Mouse (Mus musculus) kidney, embryonic 16.5 days (tissue): ENCODE results near the gene Cln5. TPM values are rescaled to one million over a fixed set of nuclear protein-coding genes. Genes with fewer than 3 reads are reported as not detected.

Experiments used
- ATAC-seq: fragments of 200-750 bp; cut with Nextera tagmentation; 2 replicates; pipeline ENCODE4 v1.8.0; 2017; ENCODE audit warnings: moderate TSS enrichment; ENCODE audit not compliant: low FRiP score, low TSS enrichment
- H3K27ac ChIP-seq: fragments of 300-500 bp; sonication (generic); 2 replicates; pipeline ENCODE4 v1.5.1; 2014; ENCODE audit warnings: low read length
- H3K27me3 ChIP-seq: fragments of 300-500 bp; sonication (generic); 2 replicates; pipeline ENCODE4 v1.6.1; 2014; ENCODE audit warnings: low read length, control low read depth, mixed read lengths; ENCODE audit not compliant: insufficient read depth
- H3K36me3 ChIP-seq: fragments of 300-500 bp; sonication (generic); 2 replicates; pipeline ENCODE4 v1.6.1; 2014; ENCODE audit warnings: low read length, control low read depth, mixed read lengths; ENCODE audit not compliant: insufficient read depth
- H3K4me1 ChIP-seq: fragments of 300-500 bp; sonication (generic); 2 replicates; pipeline ENCODE4 v1.6.1; 2014; ENCODE audit warnings: low read length, control low read depth, mixed read lengths; ENCODE audit not compliant: insufficient read depth
- H3K4me2 ChIP-seq: fragments of 300-500 bp; sonication (generic); replicated peaks from 2 replicates; pipeline ENCODE4 v1.6.1; 2014; ENCODE audit warnings: low read depth, low read length
- H3K4me3 ChIP-seq: fragments of 300-500 bp; sonication (generic); 2 replicates; pipeline ENCODE4 v1.5.1; 2014; ENCODE audit warnings: mild to moderate bottlenecking, low read length
- H3K9ac ChIP-seq: fragments of 300-500 bp; sonication (generic); replicated peaks from 2 replicates; pipeline ENCODE4 v1.6.1; 2014; ENCODE audit warnings: low read length
- H3K9me3 ChIP-seq: fragments of 300-500 bp; sonication (generic); 2 replicates; pipeline ENCODE4 v1.6.1; 2016; ENCODE audit warnings: low read length, control low read depth
- WGBS: fragments of 180-500 bp; shearing (Covaris S2); extraction: QIAGEN DNeasy Blood & Tissue Kit; methylation state at CpG from one replicate; pipeline ENCODE4 v1.1.7; 2014; 5-methylcytosine and 5-hydroxymethylcytosine counted together
- polyA plus RNA-seq: library from polyadenylated mRNA; unstranded; fragments of >200 nt; fragmentation: Nextera tagmentation; extraction: Ambion mirVana; gene quantifications from 2 replicates; pipeline ENCODE4 v1.2.1, GENCODE M21; 2015

Gene Cln5
- polyA plus RNA-seq = 36.7 and 38.1 TPM in 2 replicates

- Histone ChIP-seq H3K9ac (peak within 1 kb of the TSS; percentile 82), H3K36me3 (peaks cover 21% of the 10 kb centered on the region), H3K4me2 (peak within 1 kb of the TSS; percentile 95), H3K9me3 (no peaks in the 10 kb centered on the region), H3K27me3 (no peaks in the 10 kb centered on the region), H3K27ac (peak within 1 kb of the TSS; percentile 87), H3K4me1 (peaks cover 5% of the 10 kb centered on the region; the same call in 1 of the 2 replicates), H3K4me3 (peak within 1 kb of the TSS; percentile 69)
- ATAC-seq = peak; percentile 99
- 0% methylated on average over 65 of the region's 65 CpGs for WGBS
These were observed at the start of gene Cln5 for GRCm38 (mm10) chr14:103069864-103070611. Gene Cln5 (plus strand): TSS chr14:103070216.

DNA sequence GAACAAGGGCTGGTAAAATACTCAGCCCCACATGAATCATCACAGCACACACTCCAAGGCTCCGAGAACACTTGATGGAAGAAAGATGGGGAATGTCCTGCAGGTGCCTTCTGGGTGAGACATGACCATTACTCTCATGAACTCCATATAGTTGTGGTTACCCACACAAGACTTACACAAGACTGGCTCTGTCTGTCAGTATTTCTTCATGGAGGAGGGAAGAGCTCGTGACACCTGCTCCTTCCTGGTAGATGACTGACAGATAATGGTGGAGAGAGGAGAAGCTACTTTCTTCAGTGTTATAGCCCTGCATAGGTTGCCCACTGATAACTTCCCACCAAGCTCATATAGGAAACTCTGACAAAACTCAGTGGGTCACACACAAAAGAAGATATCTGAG is 40.8 kb upstream of the Cln5 start:
- H3K9ac ChIP-seq = no peak overlapping the region
- no peaks in the 10 kb centered on the region for H3K9me3 ChIP-seq
- H3K36me3 ChIP-seq = no peaks in the 10 kb centered on the region
- H3K27me3 ChIP-seq = no peaks in the 10 kb centered on the region
- 86% methylated on average over 2 of the region's 2 CpGs for WGBS
- no peak for ATAC-seq
- H3K4me2 ChIP-seq = no peak overlapping the region
- H3K4me1 ChIP-seq = no peaks in the 10 kb centered on the region
- no peak overlapping the region for H3K4me3 ChIP-seq
- no peak overlapping the region for H3K27ac ChIP-seq

- H3K9ac ChIP-seq = no peak overlapping the region
- ATAC-seq = peak; percentile 79
These were observed 36.7 kb upstream of the Cln5 start for GRCm38 (mm10) chr14:103033271-103033823.

DNA sequence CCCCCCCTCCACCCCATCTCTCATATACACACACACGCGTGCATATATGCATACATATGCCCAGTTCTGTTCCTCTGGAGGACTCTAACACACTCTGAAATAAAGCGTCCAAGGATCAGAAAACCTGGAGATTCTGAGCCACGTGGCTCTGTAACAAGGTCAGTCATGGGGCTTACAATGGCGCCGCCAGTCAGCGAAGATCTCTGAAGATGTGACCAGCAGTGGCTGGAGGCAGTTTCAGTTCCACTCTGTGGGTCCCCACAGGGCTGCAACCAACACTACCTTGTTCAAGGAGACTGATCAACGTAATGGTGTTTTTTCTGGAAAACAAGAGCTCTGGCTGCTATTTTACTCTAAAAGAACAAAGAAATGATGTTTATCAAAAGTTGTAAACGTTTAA is 35.9 kb upstream of the Cln5 start:
- no peak for ATAC-seq
- no peaks in the 10 kb centered on the region for H3K27me3 ChIP-seq
- H3K36me3 ChIP-seq = no peaks in the 10 kb centered on the region
- H3K4me1 ChIP-seq = no peaks in the 10 kb centered on the region
- no peaks in the 10 kb centered on the region for H3K9me3 ChIP-seq
- no peak overlapping the region for H3K4me3 ChIP-seq
- H3K9ac ChIP-seq = no peak overlapping the region
- WGBS = 87% methylated on average over 9 of the region's 9 CpGs
- no peak overlapping the region for H3K4me2 ChIP-seq
- H3K27ac ChIP-seq = no peak overlapping the region

More at GRCm38 (mm10) chr14:103033271-103033823, 36.7 kb upstream of the Cln5 start:
- Histone ChIP-seq H3K4me2 (no peak overlapping the region), H3K27me3 (no peaks in the 10 kb centered on the region), H3K4me1 (no peaks in the 10 kb centered on the region), H3K4me3 (no peak overlapping the region), H3K9me3 (no peaks in the 10 kb centered on the region), H3K27ac (peak overlapping the region; percentile 63; the same call in 1 of the 2 replicates), H3K36me3 (no peaks in the 10 kb centered on the region)
- WGBS = 45% methylated on average over 10 of the region's 10 CpGs

GRCm38 (mm10) chr14:103037016-103037415 is 33.0 kb upstream of the Cln5 start:
- WGBS = 86% methylated on average over 3 of the region's 3 CpGs
- H3K27me3 ChIP-seq = no peaks in the 10 kb centered on the region
- H3K9me3 ChIP-seq = no peaks in the 10 kb centered on the region
- no peaks in the 10 kb centered on the region for H3K36me3 ChIP-seq
- H3K9ac ChIP-seq = no peak overlapping the region
- H3K4me3 ChIP-seq = no peak overlapping the region
- no peaks in the 10 kb centered on the region for H3K4me1 ChIP-seq
- H3K27ac ChIP-seq = no peak overlapping the region
- H3K4me2 ChIP-seq = no peak overlapping the region
- ATAC-seq = no peak

- H3K9ac ChIP-seq = no peak within 1 kb of the TSS
- H3K27ac ChIP-seq = no peak within 1 kb of the TSS
- H3K27me3 ChIP-seq = no peaks in the 10 kb centered on the region
- no peak within 1 kb of the TSS for H3K4me3 ChIP-seq
- no peak within 1 kb of the TSS for H3K4me2 ChIP-seq
- no peaks in the 10 kb centered on the region for H3K9me3 ChIP-seq
- WGBS = 73% methylated on average over 2 of the region's 2 CpGs
- no peaks in the 10 kb centered on the region for H3K36me3 ChIP-seq
- no peak for ATAC-seq
- H3K4me1 ChIP-seq = no peaks in the 10 kb centered on the region
These were observed 23.3 kb upstream of the Cln5 start, which contains the start of gene Acod1 for GRCm38 (mm10) chr14:103046677-103047076. Gene Acod1 (plus strand): TSS chr14:103046977.

- no peaks in the 10 kb centered on the region for H3K4me1 ChIP-seq
- no peak overlapping the region for H3K4me2 ChIP-seq
- no peak overlapping the region for H3K27ac ChIP-seq
- no peaks in the 10 kb centered on the region for H3K27me3 ChIP-seq
- no peaks in the 10 kb centered on the region for H3K9me3 ChIP-seq
- ATAC-seq = no peak
- H3K36me3 ChIP-seq = no peaks in the 10 kb centered on the region
- H3K9ac ChIP-seq = no peak overlapping the region
- 86% methylated on average over 11 of the region's 11 CpGs for WGBS
- no peak overlapping the region for H3K4me3 ChIP-seq
These were observed 21.5 kb upstream of the Cln5 start for GRCm38 (mm10) chr14:103048292-103049086.

GRCm38 (mm10) chr14:103051159-103051769 is 18.8 kb upstream of the Cln5 start:
- no peak overlapping the region for H3K4me3 ChIP-seq
- H3K27ac ChIP-seq = no peak overlapping the region
- H3K4me2 ChIP-seq = no peak overlapping the region
- ATAC-seq = peak; percentile 89
- no peaks in the 10 kb centered on the region for H3K36me3 ChIP-seq
- 32% methylated on average over 8 of the region's 8 CpGs for WGBS
- no peaks in the 10 kb centered on the region for H3K27me3 ChIP-seq
- no peaks in the 10 kb centered on the region for H3K9me3 ChIP-seq
- H3K9ac ChIP-seq = no peak overlapping the region
- no peaks in the 10 kb centered on the region for H3K4me1 ChIP-seq

GRCm38 (mm10) chr14:103054731-103055130 is 15.3 kb upstream of the Cln5 start:
- 81% methylated on average over 13 of the region's 13 CpGs for WGBS
- no peak for ATAC-seq

More at GRCm38 (mm10) chr14:103054731-103055130, 15.3 kb upstream of the Cln5 start:
- 0 out of 2 replicates have a peak, but pooled peaks cover under 1% of the 10 kb centered on the region for H3K9me3 ChIP-seq
- no peak overlapping the region for H3K4me3 ChIP-seq
- no peak overlapping the region for H3K4me2 ChIP-seq
- no peaks in the 10 kb centered on the region for H3K36me3 ChIP-seq
- no peak overlapping the region for H3K9ac ChIP-seq
- no peaks in the 10 kb centered on the region for H3K4me1 ChIP-seq
- H3K27me3 ChIP-seq = no peaks in the 10 kb centered on the region
- no peak overlapping the region for H3K27ac ChIP-seq
